Mouse (Mus musculus) E14TG2a.4 (cell line): ENCODE results near the gene Fam213a.

Experiments used
- H3K27me3 ChIP-seq: 2 replicates; pipeline ENCODE4 v1.6.1; 2014; ENCODE audit warnings: low read length, control low read depth; ENCODE audit not compliant: insufficient read depth
- H3K36me3 ChIP-seq: 2 replicates; pipeline ENCODE4 v1.6.1; 2014; ENCODE audit warnings: low read length, control low read depth; ENCODE audit not compliant: insufficient read depth
- H3K4me1 ChIP-seq: replicated peaks from 2 replicates; pipeline ENCODE4 v1.6.1; 2014; ENCODE audit warnings: low read depth, low read length, control low read depth
- H3K4me3 ChIP-seq: replicated peaks from 2 replicates; pipeline ENCODE4 v1.5.1; 2014; ENCODE audit warnings: mild to moderate bottlenecking, low read length
- H3K9me3 ChIP-seq: 2 replicates; pipeline ENCODE4 v1.6.1; 2014; ENCODE audit warnings: low read length, control low read depth
- CTCF ChIP-seq: conservative IDR thresholded peaks from 2 replicates; pipeline ENCODE4 v1.5.1; 2014; ENCODE audit warnings: low read length
- NANOG ChIP-seq: IDR thresholded peaks from 2 replicates; pipeline ENCODE4 v1.6.1; 2014; ENCODE audit warnings: borderline replicate concordance, low read length, mixed read lengths
- POU5F1 ChIP-seq: IDR thresholded peaks from 2 replicates; pipeline ENCODE4 v1.6.1; 2014; ENCODE audit warnings: low read length, borderline replicate concordance

Fam213a gene

GRCm38 (mm10) chr14:40956252-40957146 is 57.1 kb downstream of the Fam213a start:
- H3K4me3 ChIP-seq = peak overlapping the region; percentile 73
- TF ChIP-seq NANOG = no peak
- TF ChIP-seq CTCF = no peak
- no peak for TF ChIP-seq POU5F1
- no peaks in the 10 kb centered on the region for H3K27me3 ChIP-seq
- H3K9me3 ChIP-seq = no peaks in the 10 kb centered on the region
- H3K36me3 ChIP-seq = no peaks in the 10 kb centered on the region
- peaks cover 89% of the 10 kb centered on the region for H3K4me1 ChIP-seq

- no peak for TF ChIP-seq CTCF
- no peak for TF ChIP-seq POU5F1
- no peak for TF ChIP-seq NANOG
- Histone ChIP-seq H3K9me3 (no peaks in the 10 kb centered on the region), H3K4me3 (peak overlapping the region; percentile 73), H3K36me3 (no peaks in the 10 kb centered on the region), H3K27me3 (no peaks in the 10 kb centered on the region), H3K4me1 (peaks cover 97% of the 10 kb centered on the region)
Measured at GRCm38 (mm10) chr14:40955596-40956251, 57.9 kb downstream of the Fam213a start.

- Histone ChIP-seq H3K27me3 (no peaks in the 10 kb centered on the region), H3K4me3 (peak overlapping the region; percentile 73), H3K4me1 (peaks cover 98% of the 10 kb centered on the region), H3K36me3 (no peaks in the 10 kb centered on the region), H3K9me3 (no peaks in the 10 kb centered on the region)
- TF ChIP-seq POU5F1 = no peak
- no peak for TF ChIP-seq CTCF
- no peak for TF ChIP-seq NANOG
Measured at GRCm38 (mm10) chr14:40955146-40955545, 58.4 kb downstream of the Fam213a start.

GRCm38 (mm10) chr14:40953381-40953780 is 60.2 kb downstream of the Fam213a start:
- no peaks in the 10 kb centered on the region for H3K27me3 ChIP-seq

GRCm38 (mm10) chr14:40952715-40953114 is 60.9 kb downstream of the Fam213a start:
- H3K9me3 ChIP-seq = no peaks in the 10 kb centered on the region
- H3K4me3 ChIP-seq = peak overlapping the region; percentile 23; the same call in 1 of the 2 replicates
- peaks cover 98% of the 10 kb centered on the region for H3K4me1 ChIP-seq
- H3K36me3 ChIP-seq = peaks cover 9% of the 10 kb centered on the region
- no peaks in the 10 kb centered on the region for H3K27me3 ChIP-seq
- no peak for TF ChIP-seq NANOG

More at GRCm38 (mm10) chr14:40953381-40953780, 60.2 kb downstream of the Fam213a start:
- no peaks in the 10 kb centered on the region for H3K9me3 ChIP-seq
- H3K36me3 ChIP-seq = peaks cover 7% of the 10 kb centered on the region
- peaks cover 98% of the 10 kb centered on the region for H3K4me1 ChIP-seq
- no peak for TF ChIP-seq POU5F1
- no peak for TF ChIP-seq CTCF
- no peak for TF ChIP-seq NANOG
- 0 out of 2 replicates have a peak overlapping the region, but pooled peaks have one; percentile 8 for H3K4me3 ChIP-seq

GRCm38 (mm10) chr14:40952301-40952700 is 61.3 kb downstream of the Fam213a start:
- H3K27me3 ChIP-seq = no peaks in the 10 kb centered on the region
- H3K4me3 ChIP-seq = peak overlapping the region; percentile 37; the same call in 1 of the 2 replicates
- TF ChIP-seq CTCF (no peak), POU5F1 (no peak), NANOG (no peak)
- H3K4me1 ChIP-seq = peaks cover 98% of the 10 kb centered on the region
- no peaks in the 10 kb centered on the region for H3K9me3 ChIP-seq
- H3K36me3 ChIP-seq = peaks cover 9% of the 10 kb centered on the region

GRCm38 (mm10) chr14:40949730-40950614 is 63.6 kb downstream of the Fam213a start:
- peaks cover 18% of the 10 kb centered on the region for H3K36me3 ChIP-seq
- H3K4me3 ChIP-seq = no peak overlapping the region
- no peak for TF ChIP-seq NANOG
- TF ChIP-seq CTCF = no peak
- TF ChIP-seq POU5F1 = no peak
- peaks cover 86% of the 10 kb centered on the region for H3K4me1 ChIP-seq
- H3K27me3 ChIP-seq = no peaks in the 10 kb centered on the region
- no peaks in the 10 kb centered on the region for H3K9me3 ChIP-seq

- TF ChIP-seq NANOG (no peak), CTCF (no peak), POU5F1 (no peak)
- H3K4me3 ChIP-seq = no peak overlapping the region
- H3K4me1 ChIP-seq = peaks cover 80% of the 10 kb centered on the region
- H3K36me3 ChIP-seq = peaks cover 18% of the 10 kb centered on the region
- H3K9me3 ChIP-seq = no peaks in the 10 kb centered on the region
- H3K27me3 ChIP-seq = no peaks in the 10 kb centered on the region
Measured at GRCm38 (mm10) chr14:40949047-40949446, 64.5 kb downstream of the Fam213a start.
